Mouse (Mus musculus): ENCODE measurements at regions not wholly inside any gene's neighbourhood (a gene's known extent, or its start where the extent isn't known, plus 50 kb on each side); places are given as distances from the start of the nearest gene placed in this dataset.

GRCm38 (mm10) chr15:67598426-67598825 lies 1097.7 kb upstream of the Lrrc6 start:
- ATAC-seq (ENCODE audit: low read depth), result no peak
- no peaks in the 10 kb centered on the region for H3K9me3 ChIP-seq (replicated peaks; ENCODE audit: control insufficient read depth, low read length)
- no peaks in the 10 kb centered on the region for H3K36me3 ChIP-seq (ENCODE audit: control insufficient read depth, insufficient read depth)
- no peak overlapping the region for H3K4me3 ChIP-seq (ENCODE audit: low read depth, low read length)
- 60% methylated on average over 4 of the region's 4 CpGs for WGBS (ENCODE audit: insufficient replicate concordance)
- no peak overlapping the region for H3K27ac ChIP-seq (ENCODE audit: low read length)
- no peak overlapping the region for H3K4me2 ChIP-seq (ENCODE audit: low read depth, low read length)
- no peaks in the 10 kb centered on the region for H3K4me1 ChIP-seq (ENCODE audit: control insufficient read depth, low read depth, low read length)
- H3K27me3 ChIP-seq (ENCODE audit: control insufficient read depth, insufficient read depth, low read depth, low read length), result no peaks in the 10 kb centered on the region
- no peak overlapping the region for H3K9ac ChIP-seq (ENCODE audit: low read depth, low read length)

- Histone ChIP-seq H3K27ac (ENCODE audit: low read length) (no peak overlapping the region), H3K4me3 (ENCODE audit: low read depth, low read length) (no peak overlapping the region), H3K36me3 (ENCODE audit: control insufficient read depth, insufficient read depth) (no peaks in the 10 kb centered on the region), H3K9ac (ENCODE audit: low read depth, low read length) (no peak overlapping the region), H3K4me2 (ENCODE audit: low read depth, low read length) (no peak overlapping the region), H3K4me1 (ENCODE audit: control insufficient read depth, low read depth, low read length) (no peaks in the 10 kb centered on the region), H3K27me3 (ENCODE audit: control insufficient read depth, insufficient read depth, low read depth, low read length) (no peaks in the 10 kb centered on the region), H3K9me3 (replicated peaks; ENCODE audit: control insufficient read depth, low read length) (no peaks in the 10 kb centered on the region)
- WGBS (ENCODE audit: insufficient replicate concordance), result 53% methylated on average over 1 of the region's 1 CpGs
- ATAC-seq (ENCODE audit: low read depth), result no peak
These were observed 1075.9 kb upstream of the Lrrc6 start for GRCm38 (mm10) chr15:67576581-67576980.

GRCm38 (mm10) chr15:67571614-67572013 lies 1070.9 kb upstream of the Lrrc6 start:
- no peaks in the 10 kb centered on the region for H3K27me3 ChIP-seq (ENCODE audit: control insufficient read depth, insufficient read depth, low read depth, low read length)
- no peak overlapping the region for H3K4me2 ChIP-seq (ENCODE audit: low read depth, low read length)
- WGBS (ENCODE audit: insufficient replicate concordance), result 23% methylated on average over 1 of the region's 1 CpGs
- H3K27ac ChIP-seq (ENCODE audit: low read length), result no peak overlapping the region
- no peaks in the 10 kb centered on the region for H3K4me1 ChIP-seq (ENCODE audit: control insufficient read depth, low read depth, low read length)
- H3K36me3 ChIP-seq (ENCODE audit: control insufficient read depth, insufficient read depth), result no peaks in the 10 kb centered on the region
- H3K4me3 ChIP-seq (ENCODE audit: low read depth, low read length), result no peak overlapping the region
- no peak for ATAC-seq (ENCODE audit: low read depth)
- H3K9me3 ChIP-seq (replicated peaks; ENCODE audit: control insufficient read depth, low read length), result no peaks in the 10 kb centered on the region
- H3K9ac ChIP-seq (ENCODE audit: low read depth, low read length), result no peak overlapping the region

GRCm38 (mm10) chr15:67557304-67557703 lies 1056.6 kb upstream of the Lrrc6 start:
- no peak for ATAC-seq (ENCODE audit: low read depth)
- H3K27ac ChIP-seq (ENCODE audit: low read length), result no peak overlapping the region
- no peaks in the 10 kb centered on the region for H3K36me3 ChIP-seq (ENCODE audit: control insufficient read depth, insufficient read depth)
- H3K4me1 ChIP-seq (ENCODE audit: control insufficient read depth, low read depth, low read length), result no peaks in the 10 kb centered on the region
- no peaks in the 10 kb centered on the region for H3K27me3 ChIP-seq (ENCODE audit: control insufficient read depth, insufficient read depth, low read depth, low read length)
- H3K9me3 ChIP-seq (replicated peaks; ENCODE audit: control insufficient read depth, low read length), result no peaks in the 10 kb centered on the region
- no peak overlapping the region for H3K9ac ChIP-seq (ENCODE audit: low read depth, low read length)
- no peak overlapping the region for H3K4me3 ChIP-seq (ENCODE audit: low read depth, low read length)
- WGBS (ENCODE audit: insufficient replicate concordance), result 50% methylated on average over 1 of the region's 1 CpGs
- H3K4me2 ChIP-seq (ENCODE audit: low read depth, low read length), result no peak overlapping the region

- Histone ChIP-seq H3K4me3 (ENCODE audit: low read depth, low read length) (no peak overlapping the region), H3K27ac (ENCODE audit: low read length) (no peak overlapping the region), H3K4me2 (ENCODE audit: low read depth, low read length) (no peak overlapping the region), H3K27me3 (ENCODE audit: control insufficient read depth, insufficient read depth, low read depth, low read length) (no peaks in the 10 kb centered on the region), H3K36me3 (ENCODE audit: control insufficient read depth, insufficient read depth) (no peaks in the 10 kb centered on the region), H3K9ac (ENCODE audit: low read depth, low read length) (no peak overlapping the region), H3K4me1 (ENCODE audit: control insufficient read depth, low read depth, low read length) (no peaks in the 10 kb centered on the region), H3K9me3 (replicated peaks; ENCODE audit: control insufficient read depth, low read length) (no peaks in the 10 kb centered on the region)
- ATAC-seq (ENCODE audit: low read depth), result no peak
- 39% methylated on average over 2 of the region's 2 CpGs for WGBS (ENCODE audit: insufficient replicate concordance)
These were observed 1051.2 kb upstream of the Lrrc6 start for GRCm38 (mm10) chr15:67551911-67552310.

- Histone ChIP-seq H3K4me1 (ENCODE audit: control insufficient read depth, low read depth, low read length) (no peaks in the 10 kb centered on the region), H3K4me3 (ENCODE audit: low read depth, low read length) (no peak overlapping the region), H3K4me2 (ENCODE audit: low read depth, low read length) (no peak overlapping the region), H3K27ac (ENCODE audit: low read length) (no peak overlapping the region), H3K9ac (ENCODE audit: low read depth, low read length) (no peak overlapping the region), H3K36me3 (ENCODE audit: control insufficient read depth, insufficient read depth) (no peaks in the 10 kb centered on the region), H3K9me3 (replicated peaks; ENCODE audit: control insufficient read depth, low read length) (no peaks in the 10 kb centered on the region), H3K27me3 (ENCODE audit: control insufficient read depth, insufficient read depth, low read depth, low read length) (no peaks in the 10 kb centered on the region)
- 76% methylated on average over 1 of the region's 1 CpGs for WGBS (ENCODE audit: insufficient replicate concordance)
- no peak for ATAC-seq (ENCODE audit: low read depth)
These were observed 1046.2 kb upstream of the Lrrc6 start for GRCm38 (mm10) chr15:67546896-67547400.

GRCm38 (mm10) chr15:67545745-67546144 lies 1045.0 kb upstream of the Lrrc6 start:
- WGBS (ENCODE audit: insufficient replicate concordance), result 28% methylated on average over 6 of the region's 6 CpGs
- no peak for ATAC-seq (ENCODE audit: low read depth)
- no peaks in the 10 kb centered on the region for H3K9me3 ChIP-seq (replicated peaks; ENCODE audit: control insufficient read depth, low read length)
- H3K36me3 ChIP-seq (ENCODE audit: control insufficient read depth, insufficient read depth), result no peaks in the 10 kb centered on the region
- H3K27ac ChIP-seq (ENCODE audit: low read length), result no peak overlapping the region
- H3K4me3 ChIP-seq (ENCODE audit: low read depth, low read length), result no peak overlapping the region
- H3K9ac ChIP-seq (ENCODE audit: low read depth, low read length), result no peak overlapping the region
- no peak overlapping the region for H3K4me2 ChIP-seq (ENCODE audit: low read depth, low read length)
- no peaks in the 10 kb centered on the region for H3K27me3 ChIP-seq (ENCODE audit: control insufficient read depth, insufficient read depth, low read depth, low read length)
- H3K4me1 ChIP-seq (ENCODE audit: control insufficient read depth, low read depth, low read length), result no peaks in the 10 kb centered on the region

GRCm38 (mm10) chr15:67513722-67514121 lies 1013.0 kb upstream of the Lrrc6 start:
- Histone ChIP-seq H3K4me1 (ENCODE audit: control insufficient read depth, low read depth, low read length) (no peaks in the 10 kb centered on the region), H3K9ac (ENCODE audit: low read depth, low read length) (no peak overlapping the region), H3K4me3 (ENCODE audit: low read depth, low read length) (no peak overlapping the region), H3K4me2 (ENCODE audit: low read depth, low read length) (no peak overlapping the region), H3K27ac (ENCODE audit: low read length) (no peak overlapping the region), H3K27me3 (ENCODE audit: control insufficient read depth, insufficient read depth, low read depth, low read length) (no peaks in the 10 kb centered on the region), H3K9me3 (replicated peaks; ENCODE audit: control insufficient read depth, low read length) (no peaks in the 10 kb centered on the region), H3K36me3 (ENCODE audit: control insufficient read depth, insufficient read depth) (no peaks in the 10 kb centered on the region)
- no peak for ATAC-seq (ENCODE audit: low read depth)

GRCm38 (mm10) chr15:67495001-67495658 lies 994.4 kb upstream of the Lrrc6 start:
- H3K4me1 ChIP-seq (ENCODE audit: control insufficient read depth, low read depth, low read length), result no peaks in the 10 kb centered on the region
- no peak overlapping the region for H3K4me3 ChIP-seq (ENCODE audit: low read depth, low read length)
- no peaks in the 10 kb centered on the region for H3K27me3 ChIP-seq (ENCODE audit: control insufficient read depth, insufficient read depth, low read depth, low read length)
- H3K9me3 ChIP-seq (replicated peaks; ENCODE audit: control insufficient read depth, low read length), result no peaks in the 10 kb centered on the region
- no peaks in the 10 kb centered on the region for H3K36me3 ChIP-seq (ENCODE audit: control insufficient read depth, insufficient read depth)
- no peak overlapping the region for H3K9ac ChIP-seq (ENCODE audit: low read depth, low read length)
- H3K4me2 ChIP-seq (ENCODE audit: low read depth, low read length), result no peak overlapping the region
- WGBS (ENCODE audit: insufficient replicate concordance), result 76% methylated on average over 7 of the region's 7 CpGs
- ATAC-seq (ENCODE audit: low read depth), result no peak
- H3K27ac ChIP-seq (ENCODE audit: low read length), result no peak overlapping the region

All from liver, embryonic 16.5 days (tissue).